Mouse (Mus musculus): Measurements from ENCODE around the gene Adamtsl4. TPM values are rescaled to one million over a fixed set of nuclear protein-coding genes. Genes with fewer than 3 reads are reported as not detected.
"Not testable (repeated sequence)": the region's sequence is repeated elsewhere in the genome, so short reads cannot be mapped to it uniquely, and the experiment has no call there.

The Adamtsl4 gene
- polyA plus RNA-seq, 1 experiment, result 18.9 TPM

GRCm38 (mm10) chr3:95671201-95671600 lies 16.5 kb downstream of the Adamtsl4 start:
- Histone ChIP-seq H3K4me1 (ENCODE audit: control insufficient read depth, insufficient read depth, low read length) (peaks cover 40% of the 10 kb centered on the region), H3K27ac (ENCODE audit: insufficient read depth, low read length) (no peak overlapping the region), H3K4me3 (ENCODE audit: insufficient read depth, low read length) (no peak overlapping the region)
- TF ChIP-seq CTCF (IDR thresholded peaks at IDR 0.05; ENCODE audit: borderline replicate concordance, insufficient read depth, low read length), result no peak
- no peak for TF ChIP-seq POLR2A (IDR thresholded peaks at IDR 0.05; ENCODE audit: low read depth, low read length)

- H3K27ac ChIP-seq (ENCODE audit: insufficient read depth, low read length); H3K4me3 ChIP-seq (ENCODE audit: insufficient read depth, low read length): not testable (repeated sequence)
- H3K4me1 ChIP-seq (ENCODE audit: control insufficient read depth, insufficient read depth, low read length), result peaks cover 39% of the 10 kb centered on the region
Measured at GRCm38 (mm10) chr3:95670419-95670818, 17.3 kb downstream of the Adamtsl4 start.

GRCm38 (mm10) chr3:95669309-95669665 lies 18.4 kb downstream of the Adamtsl4 start:
- Histone ChIP-seq H3K4me3 (ENCODE audit: insufficient read depth, low read length) (no peak overlapping the region), H3K4me1 (ENCODE audit: control insufficient read depth, insufficient read depth, low read length) (peaks cover 37% of the 10 kb centered on the region), H3K27ac (ENCODE audit: insufficient read depth, low read length) (0 out of 2 replicates have a peak overlapping the region, but pooled peaks have one; percentile 3)
- TF ChIP-seq POLR2A (IDR thresholded peaks at IDR 0.05; ENCODE audit: low read depth, low read length) (no peak), CTCF (IDR thresholded peaks at IDR 0.05; ENCODE audit: borderline replicate concordance, insufficient read depth, low read length) (no peak)

DNA sequence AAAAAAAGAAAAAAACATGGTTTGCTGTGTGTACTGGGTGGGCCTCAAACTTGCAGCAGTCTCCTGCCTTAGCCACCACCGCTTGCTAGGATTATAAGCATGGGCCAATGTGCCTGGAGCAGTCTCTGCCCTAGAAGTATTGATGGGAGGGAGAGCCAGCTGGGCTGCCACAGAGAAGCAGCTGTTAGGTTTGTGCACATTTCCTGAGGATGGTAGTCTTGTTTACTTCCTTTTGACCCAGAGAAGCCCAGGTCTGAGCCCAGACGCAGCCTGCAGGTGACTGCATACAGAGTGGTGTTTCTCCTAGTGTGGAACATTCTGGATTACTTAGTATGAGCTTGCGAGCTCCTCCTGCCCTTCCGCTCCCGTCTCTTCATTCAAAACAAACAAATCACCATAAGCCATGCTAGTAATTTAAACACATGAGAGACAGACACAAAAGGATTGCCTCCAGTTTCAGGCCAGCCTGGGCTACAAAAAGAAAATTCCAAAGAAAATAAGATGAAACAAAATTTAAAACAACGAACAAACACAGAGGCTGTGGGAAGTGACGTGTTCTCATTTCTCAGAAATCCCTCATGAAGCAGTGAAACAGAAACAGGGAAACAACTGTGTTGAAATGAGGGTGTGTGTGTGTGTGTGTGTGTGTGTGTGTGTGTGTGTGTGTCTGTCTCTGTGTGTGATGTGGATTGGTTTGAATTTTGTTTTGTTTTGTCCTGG lies 19.0 kb downstream of the Adamtsl4 start:
- TF ChIP-seq POLR2A (IDR thresholded peaks at IDR 0.05; ENCODE audit: low read depth, low read length) (no peak), CTCF (IDR thresholded peaks at IDR 0.05; ENCODE audit: borderline replicate concordance, insufficient read depth, low read length) (no peak)
- Histone ChIP-seq H3K4me3 (ENCODE audit: insufficient read depth, low read length) (no peak overlapping the region), H3K27ac (ENCODE audit: insufficient read depth, low read length) (peak overlapping the region; percentile 57), H3K4me1 (ENCODE audit: control insufficient read depth, insufficient read depth, low read length) (peaks cover 40% of the 10 kb centered on the region)

- Histone ChIP-seq H3K4me3 (ENCODE audit: insufficient read depth, low read length) (no peak overlapping the region), H3K27ac (ENCODE audit: insufficient read depth, low read length) (peak overlapping the region; percentile 98), H3K4me1 (ENCODE audit: control insufficient read depth, insufficient read depth, low read length) (peaks cover 43% of the 10 kb centered on the region)
- TF ChIP-seq CTCF (IDR thresholded peaks at IDR 0.05; ENCODE audit: borderline replicate concordance, insufficient read depth, low read length), result no peak
- TF ChIP-seq POLR2A (IDR thresholded peaks at IDR 0.05; ENCODE audit: low read depth, low read length), result no peak
Measured at GRCm38 (mm10) chr3:95668026-95668425, 19.7 kb downstream of the Adamtsl4 start.

DNA sequence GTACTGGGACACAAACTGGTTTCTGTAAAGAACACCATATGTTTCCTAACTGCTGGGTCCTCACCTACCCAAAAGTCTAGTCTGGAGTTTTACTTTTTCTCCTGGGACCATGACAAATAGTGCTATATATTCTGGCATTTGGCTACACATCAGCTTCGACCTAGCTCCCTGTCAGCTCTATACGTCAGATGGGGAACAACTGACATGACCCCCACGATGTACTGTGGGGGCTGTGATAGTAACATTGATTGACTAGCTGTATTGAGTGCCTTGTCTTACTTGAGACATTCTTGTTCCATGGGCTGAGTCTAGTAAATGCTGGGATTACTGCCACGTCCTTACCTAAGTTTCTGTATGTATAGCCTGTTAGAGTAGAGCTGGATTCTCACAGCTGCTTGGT lies 20.2 kb downstream of the Adamtsl4 start:
- TF ChIP-seq CTCF (IDR thresholded peaks at IDR 0.05; ENCODE audit: borderline replicate concordance, insufficient read depth, low read length) (no peak), POLR2A (IDR thresholded peaks at IDR 0.05; ENCODE audit: low read depth, low read length) (0 out of 2 replicates have a peak, but pooled peaks have one; percentile 20)
- H3K4me1 ChIP-seq (ENCODE audit: control insufficient read depth, insufficient read depth, low read length), result peaks cover 42% of the 10 kb centered on the region
- H3K27ac ChIP-seq (ENCODE audit: insufficient read depth, low read length), result peak overlapping the region; percentile 98
- no peak overlapping the region for H3K4me3 ChIP-seq (ENCODE audit: insufficient read depth, low read length)

DNA sequence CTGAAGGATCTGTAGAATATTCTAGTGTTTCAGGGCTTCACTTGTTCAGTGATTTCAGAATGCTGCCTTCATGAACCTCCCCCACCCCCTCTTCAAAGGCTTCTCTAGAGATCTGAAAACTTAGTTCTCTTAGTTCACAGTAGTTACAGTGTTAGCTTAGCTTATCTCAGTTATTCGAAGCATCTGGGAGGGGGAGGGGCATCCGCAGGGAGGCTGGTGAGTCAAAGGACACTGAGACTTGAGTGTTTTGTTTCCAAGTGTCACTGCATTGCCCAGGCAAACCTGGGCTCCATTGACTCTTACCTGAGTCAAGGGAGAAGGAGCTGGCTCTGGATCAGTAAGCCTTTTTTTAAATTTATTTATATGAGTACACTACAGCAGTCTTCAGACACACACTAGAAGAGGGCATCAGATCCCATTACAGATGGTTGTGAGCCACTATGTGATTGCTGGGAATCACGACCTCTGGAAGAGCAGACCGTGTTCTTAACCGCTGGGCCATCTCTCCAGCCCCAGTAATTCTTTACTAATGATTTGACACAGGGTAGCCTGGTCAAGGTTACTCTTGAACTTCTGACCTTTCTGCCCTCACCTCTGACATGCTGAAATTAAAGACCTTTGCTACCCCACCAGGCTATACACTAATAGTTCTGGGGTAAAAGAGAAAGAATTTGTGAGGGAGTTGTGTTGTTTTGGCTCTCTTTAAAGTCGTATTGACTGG lies 21.4 kb downstream of the Adamtsl4 start:
- TF ChIP-seq POLR2A (IDR thresholded peaks at IDR 0.05; ENCODE audit: low read depth, low read length), result 0 out of 2 replicates have a peak, but pooled peaks have one; percentile 10
- no peak for TF ChIP-seq CTCF (IDR thresholded peaks at IDR 0.05; ENCODE audit: borderline replicate concordance, insufficient read depth, low read length)
- peaks cover 39% of the 10 kb centered on the region for H3K4me1 ChIP-seq (ENCODE audit: control insufficient read depth, insufficient read depth, low read length)
- no peak overlapping the region for H3K4me3 ChIP-seq (ENCODE audit: insufficient read depth, low read length)
- peak overlapping the region; percentile 98 for H3K27ac ChIP-seq (ENCODE audit: insufficient read depth, low read length)

GRCm38 (mm10) chr3:95664940-95665352 lies 22.8 kb downstream of the Adamtsl4 start:
- Histone ChIP-seq H3K27ac (ENCODE audit: insufficient read depth, low read length) (peak overlapping the region; percentile 60), H3K4me1 (ENCODE audit: control insufficient read depth, insufficient read depth, low read length) (peaks cover 39% of the 10 kb centered on the region), H3K4me3 (ENCODE audit: insufficient read depth, low read length) (no peak overlapping the region)
- TF ChIP-seq POLR2A (IDR thresholded peaks at IDR 0.05; ENCODE audit: low read depth, low read length) (no peak), CTCF (IDR thresholded peaks at IDR 0.05; ENCODE audit: borderline replicate concordance, insufficient read depth, low read length) (no peak)

DNA sequence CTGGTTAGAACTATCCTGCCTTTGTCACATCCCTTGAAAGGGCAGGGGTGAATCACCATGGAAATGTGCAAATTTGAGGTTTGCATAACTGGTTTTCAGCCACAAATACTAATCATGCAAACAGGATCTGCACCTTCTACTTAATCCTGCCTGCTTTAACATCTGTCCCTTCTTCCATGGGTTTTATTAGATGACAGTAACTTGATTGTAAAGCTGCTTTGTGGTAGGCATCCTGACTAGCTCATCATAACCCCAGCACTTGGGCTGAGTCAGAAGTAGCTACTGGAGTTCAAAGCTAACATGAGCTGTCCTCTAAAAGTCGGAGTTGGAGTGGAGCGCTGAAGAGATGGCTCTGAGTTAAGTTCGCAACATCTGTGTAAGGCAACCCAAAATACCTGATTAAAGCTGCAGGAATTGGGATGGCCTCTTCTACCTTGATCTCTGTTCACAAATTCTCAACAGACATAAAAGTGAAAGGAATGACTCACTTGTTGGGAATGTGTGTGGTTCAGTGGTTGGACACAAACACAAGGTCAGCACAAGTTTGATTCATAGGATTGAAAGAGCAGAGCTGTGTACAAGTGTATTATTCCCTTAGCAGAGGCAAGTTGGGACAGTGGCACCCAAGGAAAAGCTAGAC lies 23.6 kb downstream of the Adamtsl4 start:
- H3K4me1 ChIP-seq (ENCODE audit: control insufficient read depth, insufficient read depth, low read length), result peaks cover 39% of the 10 kb centered on the region

More for the DNA sequence above, 23.6 kb downstream of the Adamtsl4 start:
- Histone ChIP-seq H3K4me3 (ENCODE audit: insufficient read depth, low read length) (no peak overlapping the region), H3K27ac (ENCODE audit: insufficient read depth, low read length) (peak overlapping the region; percentile 60)
- TF ChIP-seq POLR2A (IDR thresholded peaks at IDR 0.05; ENCODE audit: low read depth, low read length) (no peak; the same call in 1 of the 2 replicates), CTCF (IDR thresholded peaks at IDR 0.05; ENCODE audit: borderline replicate concordance, insufficient read depth, low read length) (no peak)

Data from embryonic fibroblast, embryonic 13.5 days (primary cell).